Mouse (Mus musculus) frontal cortex, postnatal 14 days (tissue): ENCODE data around the gene Tmem86a.
A peak's percentile ranks its signal among the peaks of the same experiment; 100 is the strongest.
"Not testable (repeated sequence)": the region's sequence is repeated elsewhere in the genome, so short reads cannot be mapped to it uniquely, and the experiment has no call there.

Source experiments
- DNase-seq, 2 experiments: peaks; one replicate each; pipeline ENCODE4 v3.0.0; 2022; ENCODE audit warnings: low spot score in 2 of 2

The Tmem86a gene

DNA sequence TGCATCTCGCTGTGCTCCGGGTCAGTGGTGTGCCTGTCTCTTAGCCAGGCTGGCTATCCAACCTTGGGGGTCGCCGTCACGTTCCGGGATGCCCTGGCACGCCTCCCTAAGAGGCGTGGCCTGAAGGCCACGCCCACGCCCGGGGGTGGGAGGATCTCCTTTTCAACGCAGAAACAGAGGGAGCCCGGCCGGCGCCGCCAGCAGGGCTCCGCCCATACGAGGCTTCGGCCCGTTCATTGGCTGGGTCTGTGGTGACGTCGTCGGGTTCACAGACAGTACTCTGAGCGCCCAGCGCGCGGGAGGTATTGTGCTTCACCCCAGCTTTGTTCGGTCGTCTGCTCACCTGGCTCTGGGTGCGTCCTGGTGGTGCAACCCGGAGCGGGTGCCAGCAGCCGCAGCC is at the start of gene Tmem86a:
Gene Tmem86a (plus strand): TSS at position 236 of the 400 bp plus-strand sequence.
- DNase-seq = peak; percentile 93 to 94

DNA sequence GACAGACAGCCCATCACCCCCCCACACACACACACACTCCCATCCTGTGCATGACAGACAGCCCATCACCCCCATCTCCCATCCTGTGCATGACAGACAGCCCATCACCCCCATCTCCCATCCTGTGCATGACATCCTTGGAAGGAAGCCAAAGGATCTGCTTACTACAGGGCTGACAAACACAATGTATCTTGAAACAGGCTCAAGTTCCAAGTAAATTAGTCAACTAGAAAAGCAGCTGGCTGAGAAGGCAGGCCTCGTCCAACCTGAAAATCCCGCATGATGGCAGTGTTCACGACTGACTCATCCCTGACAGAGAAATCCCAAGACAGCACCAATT is 49.8 kb upstream of the Tmem86a start:
- no peak for DNase-seq

DNA sequence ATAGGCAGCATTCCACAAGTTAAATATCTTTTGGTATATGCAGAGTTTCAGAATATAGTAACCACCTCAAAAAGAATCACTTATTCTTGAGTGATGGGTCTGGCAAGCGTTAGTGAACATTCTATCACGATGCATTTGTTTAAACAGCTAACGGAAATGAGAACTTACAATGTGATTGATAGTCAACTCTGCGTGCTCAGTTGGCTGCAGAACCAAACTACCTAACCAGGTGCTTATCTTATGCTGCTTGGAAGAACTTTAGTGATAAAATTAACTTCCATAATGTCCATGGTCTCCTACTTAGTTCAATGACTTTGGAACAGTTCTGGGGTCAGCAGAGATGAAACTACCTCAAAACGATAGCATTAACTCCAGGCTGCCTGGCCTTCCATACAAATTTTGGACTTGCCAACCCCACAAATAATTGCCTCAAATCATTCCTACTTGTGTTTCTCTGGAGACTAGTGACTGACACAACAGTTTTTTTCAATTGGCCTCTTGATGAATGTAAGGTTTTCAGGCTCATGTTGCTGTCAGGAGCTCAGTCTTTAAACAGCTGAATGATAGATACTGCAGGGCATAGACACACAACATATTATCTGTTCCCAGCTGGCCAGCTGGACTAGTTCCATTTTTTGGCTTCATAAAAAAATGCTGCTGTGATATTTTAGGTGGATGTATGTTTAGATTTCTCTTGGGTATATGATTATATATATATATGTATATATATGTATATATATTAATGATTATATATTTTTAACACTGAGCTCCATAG is 49.1 kb upstream of the Tmem86a start:
- no peak for DNase-seq

DNA sequence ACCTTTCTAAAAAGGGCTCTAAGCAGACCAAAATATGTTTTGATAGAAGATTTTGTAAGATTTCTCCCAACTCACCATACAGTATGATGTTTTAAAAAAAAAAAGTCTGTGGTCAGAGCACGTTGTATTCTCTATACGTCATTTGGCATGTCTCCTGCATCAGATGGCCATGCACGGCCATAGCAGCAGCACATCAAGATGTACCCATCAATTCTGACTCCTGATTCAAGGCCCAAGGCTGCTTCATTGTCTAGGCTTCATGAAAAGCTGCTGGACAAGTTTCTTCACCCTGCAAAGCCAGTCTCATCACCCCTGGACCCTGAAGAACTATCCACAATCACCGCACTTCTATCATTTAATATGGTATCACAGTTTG is 48.5 kb upstream of the Tmem86a start:
- DNase-seq = no peak

DNA sequence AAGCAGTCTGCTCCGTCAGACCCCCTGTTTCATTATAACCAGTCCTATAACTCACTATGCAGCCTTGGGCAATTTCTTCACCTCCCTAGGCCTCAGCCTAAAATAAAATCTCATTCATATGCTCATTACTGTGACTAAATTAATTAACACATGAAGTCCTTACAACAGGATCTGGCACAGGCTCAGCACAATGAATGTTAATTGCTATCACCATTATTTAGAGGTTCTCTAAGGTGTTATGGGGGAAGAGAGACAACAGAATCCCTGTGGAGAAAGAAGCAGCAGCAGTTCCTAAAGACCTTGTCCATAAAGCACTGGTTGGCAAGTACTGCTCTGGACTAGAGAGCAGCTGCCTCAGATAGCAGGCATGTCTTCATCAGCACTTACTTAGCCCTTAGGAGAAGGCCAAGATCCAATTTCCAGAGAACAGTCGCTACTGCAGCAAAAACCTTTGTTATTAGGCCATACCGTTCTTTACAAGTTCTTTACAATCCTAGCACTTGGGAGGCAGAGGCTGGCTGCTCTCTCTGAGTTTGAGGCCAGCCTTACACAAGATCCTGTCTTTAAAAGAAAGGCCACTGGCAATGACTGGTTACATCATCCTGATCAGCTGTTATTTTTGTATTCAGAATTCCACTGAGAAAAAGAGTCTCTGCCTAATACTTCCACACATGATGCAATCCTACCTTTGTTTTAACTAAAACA is 46.8 kb upstream of the Tmem86a start:
- DNase-seq = no peak

DNA sequence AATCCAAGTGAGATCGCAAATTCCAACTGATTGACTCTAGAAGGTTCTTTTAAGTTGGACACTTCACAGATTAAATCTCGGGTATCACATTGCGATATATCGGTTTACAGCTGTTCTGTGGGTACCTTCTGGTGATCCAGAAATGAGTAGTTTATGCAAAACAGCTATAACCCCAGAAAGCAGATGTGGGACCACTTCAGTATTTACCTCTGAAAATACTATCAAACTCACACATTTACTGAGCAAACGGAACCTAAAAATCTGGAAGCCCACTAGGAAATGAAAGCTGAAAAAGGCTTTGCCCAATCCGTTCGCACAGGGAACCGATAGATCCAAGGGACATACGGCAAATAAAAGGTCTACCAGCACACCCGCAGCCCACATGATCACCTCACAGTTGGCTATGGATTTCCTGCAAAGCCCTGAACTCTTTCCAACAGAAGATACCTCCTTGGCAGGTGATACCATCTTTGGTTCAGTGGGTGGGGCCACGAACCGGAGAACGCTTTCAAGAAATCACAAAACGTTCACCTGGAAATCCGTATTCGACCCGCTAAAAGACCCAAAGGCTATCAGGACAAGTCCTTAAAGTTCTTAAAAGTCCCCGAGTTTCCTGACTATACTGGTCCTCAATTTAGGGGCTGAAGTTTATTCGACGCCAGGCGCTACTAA is 43.2 kb upstream of the Tmem86a start:
- DNase-seq = no peak

DNA sequence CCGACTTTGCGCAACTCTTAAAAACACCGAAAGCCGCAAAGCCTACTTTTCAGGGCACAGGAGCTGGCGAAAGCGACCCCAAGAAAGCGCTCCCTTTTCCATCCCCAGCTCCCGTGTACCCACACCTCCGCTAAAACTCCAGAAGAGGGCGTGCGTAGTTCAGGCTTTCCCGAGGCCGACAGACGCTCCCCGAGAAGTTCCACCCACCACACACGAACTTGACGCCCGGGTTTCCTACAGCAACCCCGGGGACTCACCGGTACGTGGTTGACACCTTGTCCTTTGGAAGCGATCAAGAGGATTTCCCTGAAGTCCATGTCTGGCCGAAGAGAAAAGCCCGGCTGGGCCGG is 42.6 kb upstream of the Tmem86a start:
- DNase-seq = no peak

DNA sequence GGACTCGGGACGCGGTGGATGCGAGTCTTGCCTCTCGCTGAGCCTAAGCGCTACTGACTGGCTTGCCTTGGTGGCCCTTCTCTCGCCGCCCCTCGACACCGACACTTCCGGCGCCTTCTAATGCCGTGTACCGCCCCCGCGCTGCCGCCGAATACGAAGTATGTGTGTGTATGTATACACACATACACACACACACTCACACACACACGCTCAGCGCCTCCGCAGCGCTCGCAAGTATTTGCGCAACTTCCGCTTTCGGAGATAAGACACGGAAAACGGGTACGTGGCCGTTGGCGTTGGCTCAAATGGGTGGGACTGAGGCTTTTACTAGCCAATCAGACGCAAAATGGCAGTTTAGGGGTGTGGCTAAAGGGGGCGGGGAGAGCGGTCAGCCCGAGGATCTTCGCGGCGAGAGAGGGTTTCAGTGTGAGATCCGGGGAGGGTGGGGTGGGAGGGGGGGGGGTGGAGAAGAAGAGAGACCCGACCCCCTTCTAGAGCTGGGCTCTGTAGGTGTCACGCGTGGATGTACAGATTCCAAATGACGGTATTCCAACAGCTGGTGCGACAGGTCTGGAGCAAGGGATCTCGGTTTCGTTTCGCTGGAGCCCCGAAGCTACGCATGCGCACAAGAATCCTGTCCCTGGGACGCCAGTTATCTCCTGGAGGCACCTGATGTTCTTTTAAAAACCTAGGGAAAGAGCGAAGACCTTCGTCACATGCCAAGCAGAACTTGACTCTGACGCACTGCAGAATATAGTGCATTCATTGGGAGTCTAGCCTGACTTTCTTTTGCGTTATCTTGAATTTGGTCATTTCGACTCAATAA is 42.0 kb upstream of the Tmem86a start, which contains the start of gene Spty2d1:
Gene Spty2d1 (minus strand): TSS at position 244 of the 826 bp plus-strand sequence.
- peak; percentile 99 for DNase-seq

DNA sequence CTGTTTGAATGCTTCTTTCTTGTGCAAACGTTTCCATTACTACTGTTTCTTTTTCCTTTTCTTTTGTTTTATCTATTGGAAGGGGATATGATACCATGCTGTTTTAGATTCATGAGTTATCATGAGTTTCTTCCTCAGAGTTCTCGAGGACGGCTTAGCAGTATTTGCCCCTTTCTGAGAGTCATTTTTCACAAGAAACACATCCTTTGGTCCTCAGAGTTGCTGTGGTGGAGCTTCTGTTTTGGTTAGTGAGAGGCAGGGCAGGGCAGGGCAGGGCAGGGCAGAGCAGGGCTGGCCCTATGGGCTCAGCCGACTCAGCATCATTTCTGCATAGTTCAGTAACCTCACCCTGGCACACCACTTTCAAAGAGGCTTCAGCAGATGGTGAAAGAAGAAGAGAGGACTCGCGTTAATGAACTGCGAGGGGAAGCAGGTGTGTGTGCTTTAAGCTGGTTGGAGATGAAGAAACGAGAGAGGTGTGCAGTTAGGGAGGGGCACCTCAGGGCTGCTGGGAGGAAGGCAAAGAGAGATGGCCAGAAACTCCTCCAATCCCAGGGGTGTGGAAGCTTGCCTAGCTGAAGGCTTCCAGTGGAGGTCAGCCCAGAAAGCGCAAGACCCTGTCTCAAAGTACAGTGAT is 37.2 kb upstream of the Tmem86a start:
- no peak for DNase-seq

DNA sequence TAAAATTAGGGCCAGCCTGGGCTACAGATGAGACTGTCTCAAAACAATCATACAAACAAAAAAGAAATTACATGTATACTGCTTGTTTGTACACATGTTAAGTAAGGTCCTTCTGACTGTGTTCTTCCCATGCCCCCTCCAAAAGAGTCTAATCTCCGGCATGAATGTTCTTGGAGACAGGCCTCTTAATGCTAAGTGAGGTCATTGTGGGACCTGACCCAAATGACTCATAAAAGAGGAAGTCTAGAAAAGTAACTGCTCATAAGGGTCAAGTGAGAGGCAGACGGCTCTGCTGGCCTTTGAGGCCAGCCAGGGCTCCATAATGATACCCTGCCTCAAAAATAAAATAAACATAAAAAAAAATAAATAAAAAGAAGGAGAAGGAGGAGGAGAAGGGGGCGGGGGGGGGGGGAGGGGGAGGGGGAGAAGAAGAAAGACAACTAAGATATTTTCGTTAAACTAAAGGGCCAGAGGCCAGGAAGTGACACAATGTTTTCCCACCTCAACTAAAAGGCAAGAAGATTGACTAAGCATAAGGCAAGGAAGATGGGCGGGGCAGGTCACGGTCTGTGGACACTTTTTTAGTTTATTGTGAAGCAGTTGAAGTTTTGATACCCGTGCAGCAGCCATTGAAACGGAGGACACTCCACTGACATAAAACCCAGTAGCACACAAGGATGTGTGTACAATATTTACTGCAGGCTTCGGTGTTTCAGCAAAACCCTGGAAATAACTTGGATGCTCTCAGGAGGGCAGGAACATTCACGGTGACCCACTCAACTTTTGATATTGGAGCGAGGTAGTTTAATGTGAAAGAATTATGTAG is 35.6 kb upstream of the Tmem86a start:
- DNase-seq = no peak

DNA sequence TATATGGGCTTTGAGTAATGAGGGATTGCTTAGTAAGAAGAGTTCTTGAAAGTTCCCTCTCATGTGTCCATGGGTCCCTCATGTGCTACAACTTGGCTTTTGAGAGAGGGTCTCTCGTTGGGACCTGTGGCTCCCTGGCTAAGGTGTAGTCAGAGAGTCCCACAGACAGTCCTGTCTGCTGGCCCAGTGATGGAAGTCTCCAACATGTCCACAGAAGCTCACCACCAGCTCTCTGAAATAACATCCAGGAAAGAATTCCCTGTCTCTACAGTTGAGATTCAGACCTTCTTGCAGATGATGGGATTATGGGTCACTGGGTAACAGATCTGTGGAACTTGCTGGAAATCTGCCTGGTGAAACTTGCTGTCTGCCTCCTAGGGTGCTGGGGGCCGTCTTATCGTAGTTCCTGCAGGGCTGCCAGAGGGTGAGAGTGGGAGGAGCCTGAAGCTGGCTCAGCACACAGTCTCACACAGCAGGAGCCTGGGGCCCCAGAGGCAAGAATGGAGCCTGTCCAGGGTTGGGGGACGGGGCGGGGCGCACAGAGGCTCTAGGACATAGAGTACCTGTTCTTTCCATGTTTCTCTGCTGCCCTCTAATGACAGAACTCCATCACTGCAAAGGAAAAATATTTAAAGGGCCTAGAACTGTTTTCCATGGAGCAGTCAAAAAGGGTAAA is 34.9 kb upstream of the Tmem86a start:
- DNase-seq = peak; percentile 62 to 66

DNA sequence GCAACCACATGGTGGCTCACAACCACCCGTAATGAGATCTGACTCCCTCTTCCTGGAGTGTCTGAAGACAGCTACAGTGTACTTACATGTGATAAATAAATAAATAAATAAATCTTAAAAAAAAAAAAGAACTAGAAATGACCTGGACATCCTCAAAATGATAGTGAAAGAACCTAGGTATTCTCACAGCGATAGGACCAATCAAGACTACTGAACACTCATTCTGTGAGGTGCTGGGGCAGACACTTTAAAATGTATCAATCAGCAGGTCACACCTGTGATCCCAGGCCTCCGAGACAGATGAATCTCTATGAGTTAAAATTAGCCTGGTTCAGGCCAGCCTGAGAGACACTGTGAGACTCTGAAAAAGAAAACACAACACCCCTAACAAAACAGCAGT is 33.8 kb upstream of the Tmem86a start:
- no peak for DNase-seq

DNA sequence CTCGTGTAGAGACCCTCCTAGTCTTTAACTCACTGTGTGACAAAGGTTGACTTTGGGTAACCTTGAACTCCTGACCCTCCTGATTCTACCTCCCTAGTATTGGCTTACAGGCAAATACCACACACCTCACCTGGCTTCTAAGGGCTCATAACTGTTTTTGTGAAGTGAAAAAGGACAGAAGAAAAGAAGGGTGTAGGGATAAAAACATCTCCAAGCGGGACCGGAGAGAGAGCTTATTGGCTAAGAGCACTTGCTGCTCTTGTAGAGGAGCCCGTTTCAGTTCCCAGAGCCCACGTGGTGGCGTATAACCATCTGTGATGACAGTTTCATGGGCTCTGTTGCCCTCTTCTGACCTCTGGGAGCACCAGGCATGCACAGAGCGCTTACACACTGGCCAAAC is 33.3 kb upstream of the Tmem86a start:
- no peak for DNase-seq

DNA sequence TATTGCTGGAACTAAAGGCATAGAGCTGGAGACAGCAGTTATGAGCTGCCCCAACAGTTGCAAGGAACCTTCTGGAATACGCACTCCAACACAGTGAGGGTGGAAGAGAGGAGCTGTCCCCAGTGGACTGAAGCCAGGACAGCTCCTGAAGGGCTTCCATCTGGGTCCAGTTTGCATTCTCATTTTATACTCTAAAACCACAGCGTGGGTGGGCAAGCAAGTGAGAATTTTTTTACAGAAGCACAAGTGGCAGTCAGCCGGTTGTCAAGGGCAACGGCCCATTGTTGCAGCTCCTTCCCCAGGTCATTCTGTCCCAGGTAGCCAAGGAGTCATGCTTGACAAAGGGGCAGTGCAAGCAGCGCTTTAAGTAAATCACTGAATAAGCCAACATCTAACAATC is 30.8 kb upstream of the Tmem86a start:
- DNase-seq = peak; percentile 17 to 38

DNA sequence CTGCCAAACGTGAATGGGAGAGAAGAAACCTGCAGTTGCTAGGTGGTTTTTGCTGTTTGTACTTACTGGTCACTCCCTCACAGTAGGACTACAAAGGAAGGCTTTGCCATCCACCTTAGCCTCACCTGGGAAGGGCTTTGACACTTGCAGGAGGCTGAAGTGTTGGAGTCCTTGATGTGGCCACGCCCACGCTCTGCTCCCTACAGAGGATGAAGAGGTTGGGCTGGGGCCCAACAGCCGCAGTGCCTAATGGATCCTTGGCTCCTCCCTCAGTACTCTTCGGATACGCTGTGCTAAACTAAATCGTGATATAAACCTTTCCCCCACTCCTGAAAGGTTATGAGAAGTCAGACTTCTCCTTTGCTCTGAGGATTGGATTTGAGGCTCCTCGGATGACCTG is 29.4 kb upstream of the Tmem86a start:
- no peak for DNase-seq

DNA sequence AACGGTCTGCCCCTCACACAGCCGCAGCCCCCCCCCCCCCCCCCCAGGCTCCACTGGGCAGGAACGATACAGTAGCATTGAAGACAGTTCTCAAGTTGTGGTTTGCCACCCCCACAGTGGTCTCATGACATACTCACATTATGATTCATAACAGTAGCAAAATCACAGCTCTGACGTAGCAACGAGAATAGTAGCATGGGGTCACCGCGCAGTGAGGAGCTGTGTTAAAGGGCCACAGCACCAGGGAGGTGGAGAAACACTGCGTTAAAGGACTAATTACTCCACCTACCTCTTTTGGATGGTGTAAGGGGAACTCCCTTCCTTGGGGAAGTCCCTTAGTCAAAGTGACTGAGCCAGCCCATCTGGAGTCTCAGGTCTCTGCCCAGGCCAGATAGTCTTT is 27.9 kb upstream of the Tmem86a start:
- DNase-seq = no peak

DNA sequence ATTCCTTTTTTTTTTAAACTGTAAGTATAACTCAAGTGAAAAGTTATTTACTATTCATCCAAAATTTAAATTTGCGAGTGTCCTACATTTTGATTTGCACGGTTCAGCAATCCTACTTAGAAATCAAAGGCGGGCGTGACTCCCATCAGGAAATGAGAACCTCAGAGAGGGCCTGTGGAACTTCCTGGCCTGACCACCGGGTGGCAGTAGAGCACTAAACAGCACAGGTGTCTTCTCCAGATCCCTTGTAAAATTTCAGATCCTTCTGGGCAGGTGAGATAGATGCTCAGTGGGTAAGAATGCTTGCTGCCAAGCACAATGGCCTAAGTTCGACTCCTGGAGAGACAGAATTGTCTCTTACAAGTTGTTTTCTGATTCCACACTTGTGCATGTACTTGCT is 26.9 kb upstream of the Tmem86a start:
- peak; percentile 73 to 89 for DNase-seq

DNA sequence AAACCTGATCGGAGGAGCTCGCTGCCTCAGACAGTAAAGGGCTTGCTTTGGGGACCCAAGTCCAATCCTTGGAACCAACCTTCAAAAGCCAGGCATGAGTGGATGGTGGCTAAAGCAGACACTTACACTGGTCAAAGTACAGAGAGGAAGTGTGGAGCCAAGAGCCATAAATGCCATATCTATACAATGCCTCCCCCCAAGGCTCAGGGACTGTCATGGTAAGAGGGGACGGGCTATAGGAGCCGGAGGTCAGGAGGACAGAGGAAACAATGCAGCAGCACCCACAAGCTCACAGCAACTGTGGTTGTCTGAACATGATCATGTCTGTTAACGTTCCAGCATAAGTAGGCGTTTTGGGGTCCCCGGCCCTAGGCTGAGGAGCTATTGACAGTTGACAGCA is 25.9 kb upstream of the Tmem86a start:
- DNase-seq = no peak

DNA sequence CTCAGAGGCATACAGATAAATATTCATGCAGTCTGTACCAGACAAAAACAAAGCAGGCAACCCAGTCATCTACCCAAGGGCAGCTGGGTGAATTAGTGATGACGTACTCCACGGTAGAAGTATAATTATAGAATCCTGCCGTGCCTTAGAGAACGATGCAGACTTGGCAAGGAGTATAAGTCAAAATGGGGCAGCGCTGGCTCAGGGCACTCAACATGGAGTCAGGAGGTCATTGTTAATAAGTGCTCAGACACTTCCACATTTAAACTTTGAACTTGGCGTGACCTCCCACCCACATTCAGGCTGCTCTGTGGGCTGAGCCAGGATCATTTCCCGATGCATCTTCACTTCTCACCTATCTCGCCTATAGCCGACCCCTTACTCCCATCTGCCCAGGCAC is 25.0 kb upstream of the Tmem86a start:
- no peak for DNase-seq

DNA sequence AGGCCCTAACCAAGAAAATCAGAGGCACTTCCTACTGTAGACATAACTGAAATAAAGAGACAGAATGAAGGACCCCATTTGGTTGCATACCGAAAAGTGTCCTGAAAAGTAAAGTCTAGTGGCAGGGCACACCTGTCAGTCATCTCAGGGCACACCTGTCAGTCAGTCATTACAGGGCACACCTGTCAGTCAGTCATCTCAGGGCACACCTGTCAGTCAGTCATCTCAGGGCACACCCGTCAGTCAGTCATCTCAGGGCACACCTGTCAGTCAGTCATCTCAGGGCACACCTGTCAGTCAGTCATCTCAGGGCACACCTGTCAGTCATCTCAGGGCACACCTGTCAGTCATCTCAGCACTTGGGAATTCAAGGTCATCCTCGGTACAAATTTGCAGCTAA is 23.5 kb upstream of the Tmem86a start:
- not testable (repeated sequence) for DNase-seq
